Mouse (Mus musculus) heart, embryonic 12.5 days (tissue): ENCODE results near the gene Usp47. TPM values are rescaled to one million over a fixed set of nuclear protein-coding genes. Genes with fewer than 3 reads are reported as not detected.

ENCODE experiments used
- ATAC-seq: fragments of 200-750 bp; cut with Nextera tagmentation; 2 replicates; pipeline ENCODE4 v1.8.0; 2017; ENCODE audit warnings: moderate TSS enrichment, moderate library complexity; ENCODE audit not compliant: insufficient number of reproducible peaks, low FRiP score
- H3K27ac ChIP-seq: fragments of 300-500 bp; sonication (generic); 2 replicates; pipeline ENCODE4 v1.5.1; 2016; ENCODE audit warnings: mild to moderate bottlenecking, moderate library complexity; ENCODE audit not compliant: poor library complexity, severe bottlenecking
- H3K27me3 ChIP-seq: fragments of 300-500 bp; sonication (generic); replicated peaks from 2 replicates; pipeline ENCODE4 v1.6.1; 2016; ENCODE audit warnings: mild to moderate bottlenecking, moderate library complexity
- H3K36me3 ChIP-seq: fragments of 300-500 bp; sonication (generic); 2 replicates; pipeline ENCODE4 v1.6.1; 2016; ENCODE audit warnings: mild to moderate bottlenecking, moderate library complexity
- H3K4me1 ChIP-seq: fragments of 300-500 bp; sonication (generic); replicated peaks from 2 replicates; pipeline ENCODE4 v1.6.1; 2016; ENCODE audit warnings: mild to moderate bottlenecking
- H3K4me2 ChIP-seq: fragments of 300-500 bp; sonication (generic); 2 replicates; pipeline ENCODE4 v1.6.1; 2016; ENCODE audit warnings: mild to moderate bottlenecking, moderate library complexity
- H3K4me3 ChIP-seq: fragments of 300-500 bp; sonication (generic); 2 replicates; pipeline ENCODE4 v1.5.1; 2016; ENCODE audit warnings: mild to moderate bottlenecking
- H3K9ac ChIP-seq: fragments of 300-500 bp; sonication (generic); 2 replicates; pipeline ENCODE4 v1.6.1; 2016; ENCODE audit warnings: mild to moderate bottlenecking, moderate library complexity
- H3K9me3 ChIP-seq: fragments of 300-500 bp; sonication (generic); replicated peaks from 2 replicates; pipeline ENCODE4 v1.6.1; 2016; ENCODE audit warnings: mild to moderate bottlenecking, moderate library complexity
- WGBS: fragments of 180-500 bp; shearing (Covaris S2); methylation state at CpG from one replicate; pipeline ENCODE4 v1.1.7; 2016; 5-methylcytosine and 5-hydroxymethylcytosine counted together
- polyA plus RNA-seq: library from polyadenylated mRNA; unstranded; fragments of >200 nt; fragmentation: Nextera tagmentation; extraction: Ambion mirVana; gene quantifications from 2 replicates; pipeline ENCODE4 v1.2.1, GENCODE M21; 2016

The Usp47 gene
- 92.6 and 93.3 TPM in 2 replicates for polyA plus RNA-seq

DNA sequence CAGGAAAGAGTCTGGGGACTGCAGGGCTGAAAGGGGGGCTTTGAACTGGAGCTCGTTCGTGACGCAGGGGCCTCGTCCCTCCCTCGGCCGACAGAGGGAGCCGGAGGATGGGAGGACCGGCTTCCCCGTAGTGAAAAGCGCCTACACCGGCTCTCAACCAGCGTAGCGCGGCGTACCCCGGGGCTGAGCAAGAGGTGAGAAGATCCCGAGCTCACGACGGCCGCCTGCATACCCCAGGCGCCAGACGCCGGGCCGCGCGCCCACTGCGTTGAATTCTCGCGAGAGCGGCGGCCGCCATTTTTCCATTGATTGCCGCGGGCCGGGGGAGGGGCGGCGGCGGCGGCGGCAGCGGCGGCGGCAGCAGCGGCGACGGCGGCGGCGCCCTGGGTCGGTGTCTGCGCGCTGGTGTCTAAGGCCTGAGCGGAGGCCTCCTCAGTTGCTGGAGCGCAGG, at the start of gene Usp47:
Gene Usp47, plus strand, starts transcription at position 355 of the 451 bp plus-strand sequence.
- Histone ChIP-seq H3K9ac (peak within 1 kb of the TSS; percentile 97), H3K9me3 (no peaks in the 10 kb centered on the region), H3K4me2 (peak within 1 kb of the TSS; percentile 81), H3K27me3 (no peaks in the 10 kb centered on the region), H3K4me1 (peaks cover 31% of the 10 kb centered on the region), H3K4me3 (peak within 1 kb of the TSS; percentile 81), H3K27ac (peak within 1 kb of the TSS; percentile 99), H3K36me3 (0 out of 2 replicates have a peak, but pooled peaks cover 1% of the 10 kb centered on the region)
- peak; percentile 90 for ATAC-seq
- 0% methylated on average over 47 of the region's 54 CpGs for WGBS

- Histone ChIP-seq H3K9me3 (no peaks in the 10 kb centered on the region), H3K27ac (no peak overlapping the region), H3K4me1 (peaks cover 18% of the 10 kb centered on the region), H3K9ac (no peak overlapping the region), H3K4me3 (no peak overlapping the region), H3K27me3 (no peaks in the 10 kb centered on the region), H3K36me3 (no peaks in the 10 kb centered on the region), H3K4me2 (no peak overlapping the region)
- ATAC-seq: no peak
- 59% methylated on average over 2 of the region's 2 CpGs for WGBS
These were observed 46.9 kb upstream of the Usp47 start for GRCm38 (mm10) chr7:111976401-111976800.

- H3K4me1 ChIP-seq: peaks cover 17% of the 10 kb centered on the region
- no peaks in the 10 kb centered on the region for H3K27me3 ChIP-seq
- no peak overlapping the region for H3K27ac ChIP-seq
- ATAC-seq: no peak
- H3K9me3 ChIP-seq: 0 out of 2 replicates have a peak, but pooled peaks cover 2% of the 10 kb centered on the region
- no peaks in the 10 kb centered on the region for H3K36me3 ChIP-seq
- WGBS: 50% methylated on average over 3 of the region's 3 CpGs
- no peak overlapping the region for H3K4me2 ChIP-seq
- no peak overlapping the region for H3K9ac ChIP-seq
- H3K4me3 ChIP-seq: no peak overlapping the region
These were observed 45.4 kb upstream of the Usp47 start for GRCm38 (mm10) chr7:111977871-111978270.

GRCm38 (mm10) chr7:111982296-111982695, 41.0 kb upstream of the Usp47 start:
- Histone ChIP-seq H3K27ac (no peak overlapping the region), H3K9ac (no peak overlapping the region), H3K27me3 (no peaks in the 10 kb centered on the region), H3K4me3 (no peak overlapping the region), H3K4me1 (peaks cover under 1% of the 10 kb centered on the region), H3K36me3 (no peaks in the 10 kb centered on the region), H3K9me3 (0 out of 2 replicates have a peak, but pooled peaks cover 2% of the 10 kb centered on the region), H3K4me2 (no peak overlapping the region)
- ATAC-seq: no peak
- 92% methylated on average over 15 of the region's 15 CpGs for WGBS

DNA sequence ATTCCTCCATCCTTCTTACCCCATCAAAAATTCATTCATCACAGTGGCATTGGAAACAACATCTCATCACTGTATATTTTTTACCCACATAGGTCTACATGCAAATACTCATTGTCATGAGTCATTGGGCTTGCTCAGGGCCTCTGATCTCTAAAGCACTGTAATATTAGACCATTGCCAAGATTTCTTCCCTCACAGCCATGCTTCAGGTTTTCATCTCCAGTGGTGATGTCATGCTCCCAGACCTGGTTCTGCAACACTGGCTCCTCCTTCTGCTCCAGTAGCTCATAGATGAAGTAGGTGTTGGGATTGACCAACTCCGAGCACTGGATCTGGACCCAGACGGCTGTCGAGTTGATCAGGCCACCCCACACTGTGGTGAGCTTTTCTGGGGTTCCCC, 38.8 kb upstream of the Usp47 start:
- Histone ChIP-seq H3K4me2 (no peak overlapping the region), H3K27ac (no peak overlapping the region), H3K36me3 (no peaks in the 10 kb centered on the region), H3K27me3 (no peaks in the 10 kb centered on the region), H3K9ac (no peak overlapping the region), H3K4me1 (no peaks in the 10 kb centered on the region), H3K9me3 (0 out of 2 replicates have a peak, but pooled peaks cover 2% of the 10 kb centered on the region), H3K4me3 (no peak overlapping the region)
- no peak for ATAC-seq
- WGBS: 84% methylated on average over 3 of the region's 3 CpGs

DNA sequence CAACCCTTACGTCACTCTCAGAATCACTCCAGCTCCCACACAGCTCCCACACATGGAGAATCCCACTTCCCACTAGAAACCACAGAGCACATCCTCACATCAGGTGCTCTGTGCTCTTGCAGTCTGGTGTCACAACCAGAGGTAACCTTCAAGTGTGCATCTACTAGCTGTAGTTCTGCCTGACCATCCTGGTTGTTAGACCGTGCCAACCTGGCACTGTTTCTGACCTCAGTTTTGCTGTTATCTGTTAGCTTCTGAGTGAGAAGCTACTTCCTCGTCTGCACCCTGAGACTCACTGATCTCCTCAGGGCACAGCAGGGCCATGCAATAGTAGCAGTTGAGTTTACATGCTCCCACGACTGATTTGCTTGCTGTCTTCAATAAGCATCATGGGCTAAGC, 38.0 kb upstream of the Usp47 start:
- H3K9ac ChIP-seq: no peak overlapping the region
- no peak overlapping the region for H3K27ac ChIP-seq
- H3K4me2 ChIP-seq: no peak overlapping the region
- no peaks in the 10 kb centered on the region for H3K27me3 ChIP-seq
- no peaks in the 10 kb centered on the region for H3K36me3 ChIP-seq
- 0 out of 2 replicates have a peak, but pooled peaks cover 2% of the 10 kb centered on the region for H3K9me3 ChIP-seq
- no peak overlapping the region for H3K4me3 ChIP-seq
- 64% methylated on average over 4 of the region's 4 CpGs for WGBS
- ATAC-seq: no peak
- no peaks in the 10 kb centered on the region for H3K4me1 ChIP-seq

- no peak overlapping the region for H3K4me2 ChIP-seq
- no peak overlapping the region for H3K27ac ChIP-seq
- no peak for ATAC-seq
- WGBS: 75% methylated on average over 3 of the region's 3 CpGs
- H3K9me3 ChIP-seq: 0 out of 2 replicates have a peak, but pooled peaks cover 2% of the 10 kb centered on the region
- no peak overlapping the region for H3K9ac ChIP-seq
- no peaks in the 10 kb centered on the region for H3K27me3 ChIP-seq
- no peaks in the 10 kb centered on the region for H3K36me3 ChIP-seq
- H3K4me3 ChIP-seq: no peak overlapping the region
- H3K4me1 ChIP-seq: no peaks in the 10 kb centered on the region
These were observed 36.4 kb upstream of the Usp47 start for GRCm38 (mm10) chr7:111986906-111987305.

DNA sequence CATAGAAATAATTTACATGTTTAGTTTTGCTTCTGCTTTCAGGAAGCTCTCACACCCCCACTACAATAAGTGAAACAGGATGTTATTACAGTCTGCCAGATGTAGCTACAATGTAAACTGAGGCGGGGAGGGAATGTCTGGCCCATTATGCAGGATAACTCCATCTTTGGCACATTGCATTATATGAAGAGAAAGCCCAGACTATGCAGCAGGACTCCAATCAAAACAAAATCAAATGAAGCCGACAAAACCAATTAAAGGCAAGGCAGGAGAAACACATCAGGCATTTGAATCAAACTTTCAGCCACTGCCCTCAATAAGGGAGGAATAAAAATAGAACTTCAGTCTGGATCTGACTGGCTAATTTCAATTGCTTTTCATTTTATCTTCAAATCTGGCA, 25.9 kb upstream of the Usp47 start:
- Histone ChIP-seq H3K9me3 (0 out of 2 replicates have a peak, but pooled peaks cover 12% of the 10 kb centered on the region), H3K27me3 (no peaks in the 10 kb centered on the region), H3K4me1 (peaks cover 13% of the 10 kb centered on the region), H3K27ac (no peak overlapping the region), H3K9ac (no peak overlapping the region), H3K36me3 (no peaks in the 10 kb centered on the region), H3K4me3 (no peak overlapping the region), H3K4me2 (no peak overlapping the region)
- no peak for ATAC-seq
- 46% methylated on average over 2 of the region's 2 CpGs for WGBS

DNA sequence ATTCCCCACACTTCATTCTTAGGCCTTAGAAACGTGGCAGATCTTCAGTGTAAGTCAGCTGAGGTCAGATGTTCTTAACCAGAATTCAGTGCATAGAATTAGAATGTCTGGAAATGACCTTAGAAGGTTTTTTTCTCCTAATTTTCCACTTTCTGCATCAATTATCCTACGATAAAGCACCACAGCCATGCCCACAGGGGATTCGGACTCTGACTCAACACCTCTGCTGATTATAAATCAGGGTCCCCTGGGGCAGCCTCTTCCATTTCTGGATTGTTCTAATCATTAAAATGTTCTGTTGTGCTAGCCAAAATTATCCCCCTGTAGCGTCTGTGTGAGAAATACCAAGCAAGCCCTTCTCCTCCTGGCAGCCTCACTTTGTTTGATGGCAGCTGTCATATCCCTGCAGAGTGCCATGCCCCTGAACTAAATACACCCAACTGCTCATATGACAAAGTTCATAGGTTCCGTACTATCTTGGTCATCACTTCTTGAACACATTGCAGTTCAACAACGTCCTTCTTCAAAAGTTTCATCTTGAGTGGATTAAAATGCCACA, 24.8 kb upstream of the Usp47 start:
- 0 out of 2 replicates have a peak, but pooled peaks cover 12% of the 10 kb centered on the region for H3K9me3 ChIP-seq
- H3K36me3 ChIP-seq: no peaks in the 10 kb centered on the region
- H3K4me3 ChIP-seq: no peak overlapping the region
- no peak overlapping the region for H3K4me2 ChIP-seq
- no peaks in the 10 kb centered on the region for H3K27me3 ChIP-seq
- peak overlapping the region; percentile 25; the same call in 1 of the 2 replicates for H3K27ac ChIP-seq
- WGBS: 51% methylated on average over 6 of the region's 6 CpGs
- ATAC-seq: no peak
- H3K4me1 ChIP-seq: peaks cover 13% of the 10 kb centered on the region
- no peak overlapping the region for H3K9ac ChIP-seq

DNA sequence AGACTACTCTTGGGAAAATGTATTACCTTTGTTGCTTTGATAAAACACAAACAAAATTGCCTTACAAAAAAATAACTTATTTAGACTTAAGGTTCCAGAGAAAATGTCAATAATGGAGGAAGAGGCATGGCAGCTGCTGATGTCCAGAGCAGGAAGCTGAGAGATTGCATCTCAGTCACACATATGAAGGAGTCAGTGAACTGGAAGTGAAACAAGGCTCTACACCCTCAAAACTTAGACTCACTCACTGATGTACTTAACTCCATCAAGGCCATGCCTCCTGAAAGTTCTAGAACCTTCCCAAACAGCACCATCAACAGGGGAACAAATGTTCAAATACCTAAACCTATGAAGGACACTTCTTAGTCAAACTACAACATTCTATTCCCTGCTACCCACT, 23.9 kb upstream of the Usp47 start:
- 0 out of 2 replicates have a peak overlapping the region, but pooled peaks have one; percentile 11 for H3K27ac ChIP-seq
- no peak overlapping the region for H3K9ac ChIP-seq
- no peak for ATAC-seq
- no peaks in the 10 kb centered on the region for H3K27me3 ChIP-seq
- H3K4me2 ChIP-seq: no peak overlapping the region
- H3K4me1 ChIP-seq: peaks cover 13% of the 10 kb centered on the region
- 0 out of 2 replicates have a peak, but pooled peaks cover 12% of the 10 kb centered on the region for H3K9me3 ChIP-seq
- no peaks in the 10 kb centered on the region for H3K36me3 ChIP-seq
- no peak overlapping the region for H3K4me3 ChIP-seq

- H3K27ac ChIP-seq: no peak overlapping the region
- H3K4me2 ChIP-seq: no peak overlapping the region
- 0 out of 2 replicates have a peak, but pooled peaks cover 12% of the 10 kb centered on the region for H3K9me3 ChIP-seq
- H3K4me3 ChIP-seq: no peak overlapping the region
- H3K36me3 ChIP-seq: no peaks in the 10 kb centered on the region
- H3K27me3 ChIP-seq: no peaks in the 10 kb centered on the region
- ATAC-seq: no peak
- H3K9ac ChIP-seq: no peak overlapping the region
- peaks cover 13% of the 10 kb centered on the region for H3K4me1 ChIP-seq
- WGBS: 97% methylated on average over 1 of the region's 1 CpGs
These were observed 23.1 kb upstream of the Usp47 start for GRCm38 (mm10) chr7:112000166-112000565.

GRCm38 (mm10) chr7:112010511-112010910, 12.8 kb upstream of the Usp47 start:
- H3K4me3 ChIP-seq: no peak overlapping the region
- no peak overlapping the region for H3K9ac ChIP-seq
- WGBS: 75% methylated on average over 2 of the region's 2 CpGs
- no peak overlapping the region for H3K4me2 ChIP-seq
- ATAC-seq: no peak
- no peaks in the 10 kb centered on the region for H3K9me3 ChIP-seq
- no peaks in the 10 kb centered on the region for H3K36me3 ChIP-seq
- H3K27me3 ChIP-seq: no peaks in the 10 kb centered on the region
- H3K4me1 ChIP-seq: peaks cover 11% of the 10 kb centered on the region
- no peak overlapping the region for H3K27ac ChIP-seq
